Mouse (Mus musculus) E14TG2a.4 (cell line): ENCODE data around the gene Il10ra.

Source experiments
- H3K27me3 ChIP-seq: 2 replicates; pipeline ENCODE4 v1.6.1; 2014; ENCODE audit warnings: low read length, control low read depth; ENCODE audit not compliant: insufficient read depth
- H3K36me3 ChIP-seq: 2 replicates; pipeline ENCODE4 v1.6.1; 2014; ENCODE audit warnings: low read length, control low read depth; ENCODE audit not compliant: insufficient read depth
- H3K4me1 ChIP-seq: replicated peaks from 2 replicates; pipeline ENCODE4 v1.6.1; 2014; ENCODE audit warnings: low read depth, low read length, control low read depth
- H3K4me3 ChIP-seq: replicated peaks from 2 replicates; pipeline ENCODE4 v1.5.1; 2014; ENCODE audit warnings: mild to moderate bottlenecking, low read length
- H3K9me3 ChIP-seq: 2 replicates; pipeline ENCODE4 v1.6.1; 2014; ENCODE audit warnings: low read length, control low read depth
- CTCF ChIP-seq: conservative IDR thresholded peaks from 2 replicates; pipeline ENCODE4 v1.5.1; 2014; ENCODE audit warnings: low read length
- NANOG ChIP-seq: IDR thresholded peaks from 2 replicates; pipeline ENCODE4 v1.6.1; 2014; ENCODE audit warnings: borderline replicate concordance, low read length, mixed read lengths
- POU5F1 ChIP-seq: IDR thresholded peaks from 2 replicates; pipeline ENCODE4 v1.6.1; 2014; ENCODE audit warnings: low read length, borderline replicate concordance

Il10ra gene

DNA sequence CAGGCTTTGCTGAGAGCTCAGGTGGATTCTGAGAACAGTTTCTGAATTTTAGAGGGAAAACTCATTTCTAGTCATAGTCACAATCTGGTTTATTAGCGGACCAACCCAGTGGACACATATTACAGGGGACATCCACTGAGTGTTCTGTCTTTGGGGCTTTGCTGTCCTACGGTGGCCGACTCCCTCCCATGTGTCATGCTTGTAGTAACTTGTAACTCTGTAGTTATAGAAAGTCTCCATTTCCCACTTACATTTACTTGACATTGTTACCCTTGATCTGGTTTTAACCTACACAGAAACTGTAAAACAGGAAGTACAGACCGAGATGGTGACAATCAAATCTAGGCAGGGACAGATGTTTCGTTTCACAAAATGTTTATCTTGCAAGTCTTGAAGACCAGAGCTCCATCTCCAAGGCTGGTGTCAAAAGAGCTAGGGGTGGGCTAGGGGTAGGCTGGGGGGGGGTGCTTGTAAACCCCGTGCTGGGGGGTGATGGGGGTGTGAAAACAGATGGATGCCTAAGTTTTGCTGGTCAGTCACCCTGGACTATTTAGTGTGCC lies 33.2 kb downstream of the Il10ra start:
- Histone ChIP-seq H3K4me3 (no peak overlapping the region), H3K9me3 (no peaks in the 10 kb centered on the region; the same call in 1 of the 2 replicates), H3K36me3 (no peaks in the 10 kb centered on the region), H3K4me1 (0 out of 2 replicates have a peak, but pooled peaks cover 4% of the 10 kb centered on the region), H3K27me3 (peaks cover 7% of the 10 kb centered on the region; the same call in 1 of the 2 replicates)
- TF ChIP-seq CTCF (no peak), POU5F1 (no peak), NANOG (no peak)

DNA sequence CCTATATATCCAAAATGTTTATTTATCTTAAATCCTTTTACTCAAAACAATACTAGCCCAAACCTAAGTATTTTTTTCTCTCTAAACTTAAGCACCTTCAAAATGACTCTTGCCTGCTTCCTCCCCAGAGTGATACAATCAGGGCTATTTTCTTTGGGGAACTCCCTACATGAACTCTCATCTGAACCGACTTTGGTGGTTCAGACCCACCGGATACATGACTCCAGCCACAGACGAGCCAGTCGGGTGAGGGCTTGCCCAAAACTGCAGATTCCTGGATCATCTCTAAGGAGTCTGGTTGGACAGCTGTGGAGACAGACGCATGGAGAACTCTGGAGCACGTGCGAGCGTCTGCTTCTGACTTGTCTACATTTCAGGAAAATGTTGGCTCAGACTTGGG lies 39.6 kb downstream of the Il10ra start:
- Histone ChIP-seq H3K9me3 (no peaks in the 10 kb centered on the region), H3K27me3 (peaks cover 8% of the 10 kb centered on the region; the same call in 1 of the 2 replicates), H3K4me3 (no peak overlapping the region), H3K36me3 (no peaks in the 10 kb centered on the region), H3K4me1 (no peaks in the 10 kb centered on the region)
- TF ChIP-seq POU5F1 (no peak), CTCF (no peak), NANOG (no peak)

- TF ChIP-seq CTCF (peak; percentile 45), POU5F1 (no peak)
- Histone ChIP-seq H3K9me3 (no peaks in the 10 kb centered on the region), H3K27me3 (0 out of 2 replicates have a peak, but pooled peaks cover 2% of the 10 kb centered on the region), H3K4me1 (no peaks in the 10 kb centered on the region), H3K4me3 (no peak overlapping the region), H3K36me3 (no peaks in the 10 kb centered on the region)
These were observed 47.4 kb downstream of the Il10ra start for GRCm38 (mm10) chr9:45221567-45221966.

DNA sequence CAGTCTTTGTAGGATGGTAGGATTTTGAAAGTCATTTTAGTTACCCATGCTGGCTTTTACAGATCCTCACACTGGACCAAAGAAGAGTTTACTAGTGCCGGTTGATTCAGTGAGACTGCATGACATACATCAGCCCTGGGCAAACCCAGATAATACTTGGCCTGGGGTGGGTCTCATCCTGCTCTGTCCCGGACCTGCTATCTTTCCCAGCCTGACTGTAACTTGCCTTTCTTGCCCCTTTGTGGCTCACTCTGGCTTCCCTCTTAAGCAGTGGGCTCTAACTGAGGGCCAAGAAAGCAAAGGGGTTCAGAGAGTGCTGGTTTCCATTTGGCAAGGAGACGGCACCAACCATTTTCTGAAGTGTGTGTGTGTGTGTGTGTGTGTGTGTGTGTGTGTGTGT lies 49.3 kb downstream of the Il10ra start:
- H3K9me3 ChIP-seq = no peaks in the 10 kb centered on the region
- H3K4me3 ChIP-seq = no peak overlapping the region
- TF ChIP-seq CTCF (no peak), NANOG (no peak), POU5F1 (no peak)
- no peaks in the 10 kb centered on the region for H3K36me3 ChIP-seq
- no peaks in the 10 kb centered on the region for H3K4me1 ChIP-seq
- H3K27me3 ChIP-seq = 0 out of 2 replicates have a peak, but pooled peaks cover 2% of the 10 kb centered on the region

GRCm38 (mm10) chr9:45215526-45216179 lies 53.3 kb downstream of the Il10ra start:
- Histone ChIP-seq H3K27me3 (no peaks in the 10 kb centered on the region; the same call in 1 of the 2 replicates), H3K9me3 (no peaks in the 10 kb centered on the region), H3K4me3 (no peak overlapping the region), H3K36me3 (no peaks in the 10 kb centered on the region), H3K4me1 (no peaks in the 10 kb centered on the region)
- TF ChIP-seq POU5F1 = no peak
- no peak for TF ChIP-seq CTCF
- TF ChIP-seq NANOG = no peak

DNA sequence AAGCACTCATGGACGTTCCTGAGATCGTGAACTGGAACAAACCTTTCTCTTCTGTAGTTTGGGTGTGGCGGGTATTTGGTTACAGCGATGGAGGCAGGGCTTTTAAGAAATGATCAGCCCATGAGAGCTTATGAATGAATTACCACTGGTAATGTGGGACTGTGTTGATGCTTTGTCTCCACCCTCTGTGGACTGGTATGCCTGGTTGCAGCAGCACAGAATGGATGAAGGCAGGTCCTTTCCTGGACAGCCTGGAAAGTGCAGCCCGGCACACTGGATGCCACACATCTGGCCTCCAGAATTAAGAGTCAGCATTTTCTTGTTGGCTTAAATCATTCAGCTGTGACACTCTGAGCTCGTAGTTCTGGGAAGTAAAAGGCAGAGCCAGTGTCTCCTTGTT lies 56.9 kb downstream of the Il10ra start:
- no peaks in the 10 kb centered on the region for H3K4me1 ChIP-seq
- no peaks in the 10 kb centered on the region for H3K9me3 ChIP-seq
- TF ChIP-seq CTCF = no peak
- TF ChIP-seq POU5F1 = no peak
- no peak for TF ChIP-seq NANOG
- peaks cover 8% of the 10 kb centered on the region; the same call in 1 of the 2 replicates for H3K27me3 ChIP-seq
- no peak overlapping the region for H3K4me3 ChIP-seq
- no peaks in the 10 kb centered on the region for H3K36me3 ChIP-seq

DNA sequence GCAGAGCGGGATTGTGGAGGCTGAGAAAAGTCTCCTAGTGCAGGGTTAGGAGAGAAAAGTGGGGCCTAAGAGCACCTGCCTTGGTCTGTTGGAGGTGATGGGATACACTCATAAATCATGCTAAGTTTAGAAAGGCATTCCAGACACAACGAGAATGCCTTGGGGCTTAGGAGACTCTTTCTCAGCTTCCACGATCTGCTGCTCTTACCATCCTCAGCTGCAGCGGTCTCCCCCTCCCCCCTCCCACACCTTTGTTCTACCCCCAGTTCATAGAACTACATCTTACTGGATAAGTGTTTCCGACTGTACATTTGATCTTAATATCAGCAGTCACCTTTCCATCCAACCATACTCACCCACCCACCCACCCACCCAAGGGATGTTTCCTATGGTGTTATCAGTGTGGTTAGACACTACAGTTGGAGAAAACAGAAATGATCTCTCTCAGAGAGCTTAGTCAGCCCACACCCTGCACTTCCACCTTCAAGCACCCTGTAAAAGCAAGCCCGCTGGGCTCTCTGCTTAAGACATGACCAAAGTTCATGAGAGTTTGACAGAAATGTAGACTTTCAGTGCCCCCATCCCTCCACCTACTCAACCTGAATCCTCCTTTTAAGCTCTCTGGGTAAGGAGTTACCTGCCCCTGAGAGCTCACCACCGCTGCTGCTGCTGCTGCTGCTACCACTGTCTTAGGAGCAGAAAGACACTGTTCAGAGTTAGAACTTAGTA lies 61.8 kb downstream of the Il10ra start:
- Histone ChIP-seq H3K4me1 (peaks cover 7% of the 10 kb centered on the region; the same call in 1 of the 2 replicates), H3K27me3 (peaks cover 8% of the 10 kb centered on the region; the same call in 1 of the 2 replicates), H3K9me3 (no peaks in the 10 kb centered on the region), H3K36me3 (no peaks in the 10 kb centered on the region), H3K4me3 (no peak overlapping the region)
- TF ChIP-seq POU5F1 = no peak
- TF ChIP-seq CTCF = no peak
- TF ChIP-seq NANOG = no peak

- Histone ChIP-seq H3K4me3 (no peak overlapping the region), H3K9me3 (no peaks in the 10 kb centered on the region), H3K27me3 (peaks cover 8% of the 10 kb centered on the region; the same call in 1 of the 2 replicates), H3K36me3 (no peaks in the 10 kb centered on the region), H3K4me1 (peaks cover 7% of the 10 kb centered on the region; the same call in 1 of the 2 replicates)
- TF ChIP-seq POU5F1 = no peak
- TF ChIP-seq NANOG = no peak
- TF ChIP-seq CTCF = no peak
These were observed 62.8 kb downstream of the Il10ra start for GRCm38 (mm10) chr9:45206121-45206520.
